Mouse (Mus musculus): ENCODE results near the gene Ndufv1.
"Not testable (repeated sequence)": the region's sequence is repeated elsewhere in the genome, so short reads cannot be mapped to it uniquely, and the experiment has no call there.

Ndufv1 gene

DNA sequence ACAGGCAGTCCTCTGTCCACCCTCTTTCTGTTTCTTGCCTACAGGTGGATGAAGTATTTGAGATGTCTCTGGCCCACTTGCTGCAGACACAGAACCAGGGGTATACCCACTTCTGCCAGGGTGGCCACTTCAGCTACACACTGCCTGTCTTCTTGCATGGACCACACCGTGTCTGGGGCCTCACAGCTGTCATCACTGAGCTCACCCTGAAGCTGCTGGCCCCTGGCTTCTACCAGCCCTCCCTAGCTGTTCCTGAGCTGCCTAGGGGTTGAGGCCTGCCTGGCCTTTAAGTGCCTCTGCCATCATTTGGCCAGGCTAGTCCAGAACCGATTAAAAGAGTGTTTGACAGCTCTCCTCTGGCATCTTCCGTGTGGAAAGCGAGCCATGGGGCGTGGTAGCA, 10.9 kb downstream of the Ndufv1 start:
- no peak for DNase-seq (ENCODE audit: low read depth)

- peak; percentile 47 for DNase-seq (ENCODE audit: low read depth)
Observed at GRCm38 (mm10) chr19:4000949-4001525, 11.6 kb downstream of the Ndufv1 start.

GRCm38 (mm10) chr19:4000119-4000900, 12.3 kb downstream of the Ndufv1 start, which contains the start of the genes Nudt8 and Gm49405:
TSS of gene Nudt8 (plus strand) at chr19:4000580.
TSS of gene Gm49405 (plus strand) at chr19:4000626.
- DNase-seq (ENCODE audit: low read depth) = peak; percentile 99

DNA sequence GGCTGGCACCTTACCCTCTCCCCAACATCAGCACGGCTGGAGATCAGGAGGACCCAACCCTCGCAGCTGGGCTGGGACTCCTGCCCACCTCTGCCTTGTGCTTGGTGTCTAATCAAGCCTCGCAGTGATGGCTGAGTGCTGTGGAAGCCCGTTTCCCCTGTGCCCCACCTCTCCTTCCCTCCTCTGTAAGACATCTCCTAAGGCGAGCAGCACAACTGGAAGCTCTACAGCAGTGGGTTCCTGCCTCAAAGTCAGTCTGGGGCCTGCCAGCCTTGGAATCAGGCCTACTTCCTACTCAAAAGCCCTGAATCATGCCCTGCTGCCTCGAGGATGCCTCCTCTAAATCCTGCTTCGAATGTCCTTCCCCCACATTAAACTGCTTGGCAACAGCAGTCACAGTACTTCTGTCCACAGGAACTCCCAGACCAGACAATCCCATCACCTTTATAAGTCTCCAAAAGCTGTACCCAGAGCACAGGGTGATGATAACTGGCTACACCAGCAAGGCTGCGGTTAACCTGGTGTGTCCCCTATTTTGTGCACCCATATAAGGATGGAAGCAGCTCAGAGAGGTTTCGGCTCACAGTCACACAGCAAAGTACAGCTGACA, 13.4 kb downstream of the Ndufv1 start:
- DNase-seq (ENCODE audit: low read depth) = peak; percentile 60

DNA sequence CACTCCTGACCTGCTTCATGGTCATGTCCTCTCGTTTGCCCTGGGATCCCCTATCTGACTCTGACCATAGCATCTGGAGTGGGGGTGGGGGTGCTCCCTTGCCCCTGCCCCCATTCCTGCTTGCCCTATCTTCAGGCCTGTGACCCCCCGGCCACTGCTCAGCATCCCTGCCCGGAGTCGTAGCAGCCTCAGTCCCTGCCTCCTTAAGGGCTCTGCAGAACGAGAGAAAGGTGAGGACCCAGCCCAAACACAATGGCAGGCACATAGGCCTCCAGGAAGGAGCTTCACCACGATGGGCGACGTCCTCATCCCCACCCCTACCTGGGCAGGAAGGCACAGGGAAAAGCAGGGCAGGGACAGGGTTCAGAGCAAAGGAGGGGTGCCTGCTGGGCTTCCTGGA, 14.3 kb downstream of the Ndufv1 start:
- no peak for DNase-seq (ENCODE audit: low read depth)

DNA sequence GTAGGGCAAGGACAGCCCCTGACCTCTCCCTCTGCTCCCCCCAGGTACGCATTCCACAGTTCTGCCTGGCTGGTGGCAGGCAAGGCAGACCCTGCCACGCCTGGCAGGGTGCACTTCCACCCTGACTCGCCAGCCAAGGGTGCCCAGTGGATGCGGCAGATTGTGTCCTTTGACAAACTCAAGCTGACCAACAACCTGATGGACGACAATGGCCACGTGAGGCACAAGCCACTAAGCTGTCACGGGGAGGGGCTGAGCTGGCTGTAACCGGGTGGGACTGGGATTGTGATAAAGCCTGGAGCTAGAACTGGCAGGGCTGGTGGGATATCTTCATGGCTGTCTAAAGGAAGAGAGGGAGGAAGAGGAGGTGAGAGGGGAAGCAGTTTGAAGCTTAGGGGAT, 15.4 kb downstream of the Ndufv1 start:
- DNase-seq (ENCODE audit: low read depth) = no peak

DNA sequence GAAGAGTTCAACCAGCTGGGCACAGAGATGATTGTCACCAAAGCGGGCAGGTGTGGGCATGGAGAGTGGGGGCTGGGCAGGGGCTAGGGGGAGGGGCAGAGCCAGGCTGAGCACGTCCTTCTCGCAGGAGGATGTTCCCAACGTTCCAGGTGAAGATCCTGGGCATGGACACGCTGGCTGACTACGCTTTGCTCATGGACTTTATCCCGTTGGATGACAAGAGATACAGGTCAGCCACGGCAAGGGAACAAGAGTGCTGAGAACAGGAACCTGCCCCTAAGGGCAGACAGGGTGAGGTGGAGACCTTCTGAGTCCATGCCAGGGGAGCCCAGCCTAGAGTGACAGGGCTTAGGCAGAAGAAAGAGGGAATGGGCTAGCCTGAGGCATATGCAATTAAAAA, 15.9 kb downstream of the Ndufv1 start:
- no peak for DNase-seq (ENCODE audit: low read depth)

DNA sequence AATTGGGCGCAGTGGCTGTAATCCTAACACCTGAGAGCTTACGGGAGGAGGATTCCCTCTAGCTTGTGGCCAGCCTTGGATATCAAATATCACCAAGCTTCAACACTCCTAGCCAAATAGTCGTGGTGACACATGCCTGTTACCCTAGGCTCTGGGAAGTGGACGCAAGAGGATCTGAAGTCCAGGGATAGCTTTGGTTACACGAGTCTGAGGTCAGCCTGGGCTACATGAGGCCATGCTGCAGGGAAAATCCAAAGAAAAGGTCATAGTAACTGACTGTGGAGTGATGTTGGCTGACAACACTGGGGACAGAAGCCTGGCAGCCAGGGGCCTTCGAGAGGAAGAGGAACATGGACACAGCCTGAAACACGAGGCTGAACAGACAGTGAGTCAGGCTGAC, 16.5 kb downstream of the Ndufv1 start:
- DNase-seq (ENCODE audit: low read depth) = peak; percentile 21

DNA sequence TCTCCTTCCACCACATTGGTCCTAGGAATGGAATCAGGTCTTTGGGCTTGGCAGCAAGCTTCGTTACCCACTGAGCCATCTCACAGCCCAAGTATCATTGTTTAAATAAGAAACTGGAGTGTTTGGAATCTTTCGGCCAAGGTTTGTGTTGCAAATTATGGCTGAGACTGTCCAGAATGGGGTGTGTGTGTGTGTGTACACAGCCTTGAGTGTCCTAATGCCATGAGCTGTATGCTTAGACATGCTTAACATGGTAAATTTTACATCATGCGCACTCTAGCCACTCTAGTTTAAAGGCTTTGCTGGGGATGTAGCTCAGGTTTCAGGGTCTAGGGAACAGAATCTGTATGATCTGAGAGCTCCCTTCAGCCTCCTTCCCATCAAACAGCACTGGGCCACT, 17.1 kb downstream of the Ndufv1 start:
- no peak for DNase-seq (ENCODE audit: low read depth)

- DNase-seq (ENCODE audit: low read depth) = no peak
Observed at GRCm38 (mm10) chr19:3994932-3995331, 17.7 kb downstream of the Ndufv1 start.

- no peak for DNase-seq (ENCODE audit: low read depth)
Observed at GRCm38 (mm10) chr19:3992416-3992815, 20.2 kb downstream of the Ndufv1 start, which contains the start of gene Tbx10. TSS of gene Tbx10 (plus strand) at chr19:3992752.

GRCm38 (mm10) chr19:3991966-3992365, 20.6 kb downstream of the Ndufv1 start:
- no peak for DNase-seq (ENCODE audit: low read depth)

DNA sequence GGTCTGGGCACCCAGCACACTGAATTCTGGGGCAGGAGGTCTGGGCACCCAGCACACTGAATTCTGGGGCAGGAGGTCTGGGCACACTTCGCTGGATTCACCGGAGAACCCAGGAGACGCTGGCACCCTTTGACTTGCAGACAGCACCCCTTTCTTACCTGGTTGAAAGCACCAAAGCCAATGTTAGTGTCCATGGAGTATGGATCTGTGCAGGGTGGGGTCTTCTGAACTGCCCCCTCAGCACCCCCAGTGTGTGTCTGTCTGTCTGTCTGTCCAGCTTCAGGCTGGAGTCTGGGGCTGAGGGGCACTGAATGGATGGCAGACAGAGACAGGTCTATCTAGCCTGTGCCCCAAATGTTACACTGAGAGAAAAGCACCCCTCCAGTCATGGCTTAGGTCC, 21.0 kb downstream of the Ndufv1 start:
- DNase-seq (ENCODE audit: low read depth) = no peak

DNA sequence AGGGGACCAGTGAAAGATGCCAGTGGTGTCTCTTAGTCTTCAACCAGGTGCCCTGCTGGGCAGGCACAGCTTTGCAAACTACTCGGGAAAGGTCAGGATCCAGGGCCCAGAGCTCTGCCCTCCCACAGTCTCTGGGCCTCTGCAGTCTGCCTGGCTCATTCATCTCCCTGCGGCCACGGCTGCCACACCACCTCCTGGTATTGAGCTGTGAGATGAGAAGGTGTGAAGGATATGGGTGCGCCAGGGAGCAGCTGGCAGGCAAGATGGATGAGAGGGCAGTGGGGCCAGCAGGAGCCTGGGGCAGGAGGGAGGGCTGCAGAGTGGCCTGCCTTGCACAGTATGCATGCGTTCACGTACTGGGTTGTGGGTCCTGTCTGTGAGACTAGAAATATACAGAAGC, 21.8 kb downstream of the Ndufv1 start:
- DNase-seq (ENCODE audit: low read depth) = no peak

GRCm38 (mm10) chr19:3988750-3989149, 23.9 kb downstream of the Ndufv1 start:
- DNase-seq (ENCODE audit: low read depth) = no peak

DNA sequence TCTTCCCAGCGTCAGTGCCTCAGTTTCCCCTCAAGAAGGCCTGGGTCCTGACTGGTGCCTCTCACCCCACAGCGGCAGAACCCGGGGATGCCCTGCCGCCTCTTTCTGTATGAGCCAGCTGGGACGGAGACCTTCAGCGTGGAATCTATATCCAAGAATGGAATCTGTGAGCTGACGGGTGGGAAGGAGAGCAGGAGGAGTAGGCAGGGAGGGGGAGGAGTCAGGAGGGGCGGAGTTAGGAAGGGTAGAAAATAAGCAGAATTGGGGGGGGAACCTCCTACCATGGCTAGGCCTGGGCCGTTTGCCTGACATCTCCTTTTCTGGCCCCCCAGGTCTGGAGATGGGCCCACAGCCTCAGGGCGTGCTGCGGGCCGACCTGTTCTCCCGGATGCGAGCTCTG, 24.5 kb downstream of the Ndufv1 start:
- DNase-seq (ENCODE audit: low read depth) = no peak

GRCm38 (mm10) chr19:3986334-3986733, 26.3 kb downstream of the Ndufv1 start, which contains the start of gene Acy3:
TSS of gene Acy3 (plus strand) at chr19:3986570.
- peak; percentile 94 for DNase-seq (ENCODE audit: low read depth)

DNA sequence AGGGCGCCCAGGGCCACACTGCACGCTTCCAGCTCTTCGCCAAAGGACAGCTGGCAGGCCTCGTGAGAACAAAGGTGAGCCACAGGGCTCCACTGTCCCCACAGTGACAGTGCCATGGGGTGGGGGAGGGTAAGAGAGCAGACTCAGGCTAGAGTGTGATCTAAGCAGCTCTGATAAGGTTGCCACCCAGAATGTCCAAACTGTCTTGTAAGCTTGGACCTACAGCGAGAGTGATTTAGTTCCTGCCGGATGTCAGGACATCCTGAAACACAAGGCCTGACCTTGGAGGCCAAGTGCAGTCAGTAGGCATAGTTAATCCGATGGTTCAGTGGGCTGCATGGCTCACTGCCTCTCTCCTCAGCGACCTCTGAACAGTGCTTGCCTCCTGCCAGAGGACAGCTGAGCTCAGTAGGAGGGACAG, 27.3 kb downstream of the Ndufv1 start:
- DNase-seq (ENCODE audit: low read depth) = peak; percentile 96

DNA sequence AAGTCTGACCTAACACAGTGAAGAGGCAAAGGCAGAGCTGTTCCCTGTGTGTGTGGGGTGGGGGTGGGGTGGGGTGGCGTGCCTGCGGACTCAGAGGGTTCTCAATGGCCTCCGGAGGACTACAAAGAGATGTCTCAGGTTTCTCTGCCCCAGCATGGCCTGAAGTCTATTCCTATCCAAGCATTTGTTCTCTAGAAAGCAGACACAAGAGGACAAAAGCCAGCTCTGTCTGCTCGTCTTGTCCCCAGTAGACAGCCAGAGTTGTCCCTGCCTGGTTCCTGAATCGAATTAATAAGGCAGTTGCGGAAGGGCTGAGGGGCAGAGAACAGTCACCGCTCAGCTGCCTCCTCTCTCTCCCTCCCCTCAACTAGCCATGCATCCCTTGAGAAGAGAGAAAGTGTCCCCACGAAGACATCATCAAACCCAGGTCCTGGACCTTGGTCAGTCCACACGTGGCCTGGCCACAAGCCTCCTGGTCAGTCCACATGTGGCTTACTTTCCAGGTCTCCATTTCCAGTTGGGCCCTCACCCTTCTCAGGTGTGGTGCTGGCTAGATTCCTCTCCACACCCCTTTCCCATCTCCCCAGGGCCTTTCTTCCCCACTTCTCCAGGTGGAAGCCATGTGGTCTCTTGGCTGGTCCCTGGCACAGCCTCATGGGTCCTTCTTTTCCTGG, 28.9 kb downstream of the Ndufv1 start:
- DNase-seq (ENCODE audit: low read depth) = no peak

- DNase-seq (ENCODE audit: low read depth) = no peak
Observed at GRCm38 (mm10) chr19:3980917-3981316, 31.7 kb downstream of the Ndufv1 start.

GRCm38 (mm10) chr19:3980309-3980708, 32.3 kb downstream of the Ndufv1 start:
- peak; percentile 85 for DNase-seq (ENCODE audit: low read depth)

- DNase-seq (ENCODE audit: low read depth) = no peak
Observed at GRCm38 (mm10) chr19:3975866-3976265, 36.7 kb downstream of the Ndufv1 start.

- DNase-seq (ENCODE audit: low read depth) = not testable (repeated sequence)
Observed at GRCm38 (mm10) chr19:3974608-3975007, 38.0 kb downstream of the Ndufv1 start.

Measured in 416B (cell line).